Mouse (Mus musculus) kidney, embryonic 16.5 days (tissue): ENCODE data around the gene Tmcc3. TPM values are rescaled to one million over a fixed set of nuclear protein-coding genes. Genes with fewer than 3 reads are reported as not detected.

Source experiments
- ATAC-seq: fragments of 200-750 bp; cut with Nextera tagmentation; 2 replicates; pipeline ENCODE4 v1.8.0; 2017; ENCODE audit warnings: moderate TSS enrichment; ENCODE audit not compliant: low FRiP score, low TSS enrichment
- H3K27ac ChIP-seq: fragments of 300-500 bp; sonication (generic); 2 replicates; pipeline ENCODE4 v1.5.1; 2014; ENCODE audit warnings: low read length
- H3K27me3 ChIP-seq: fragments of 300-500 bp; sonication (generic); 2 replicates; pipeline ENCODE4 v1.6.1; 2014; ENCODE audit warnings: low read length, control low read depth, mixed read lengths; ENCODE audit not compliant: insufficient read depth
- H3K36me3 ChIP-seq: fragments of 300-500 bp; sonication (generic); 2 replicates; pipeline ENCODE4 v1.6.1; 2014; ENCODE audit warnings: low read length, control low read depth, mixed read lengths; ENCODE audit not compliant: insufficient read depth
- H3K4me1 ChIP-seq: fragments of 300-500 bp; sonication (generic); 2 replicates; pipeline ENCODE4 v1.6.1; 2014; ENCODE audit warnings: low read length, control low read depth, mixed read lengths; ENCODE audit not compliant: insufficient read depth
- H3K4me2 ChIP-seq: fragments of 300-500 bp; sonication (generic); replicated peaks from 2 replicates; pipeline ENCODE4 v1.6.1; 2014; ENCODE audit warnings: low read depth, low read length
- H3K4me3 ChIP-seq: fragments of 300-500 bp; sonication (generic); 2 replicates; pipeline ENCODE4 v1.5.1; 2014; ENCODE audit warnings: mild to moderate bottlenecking, low read length
- H3K9ac ChIP-seq: fragments of 300-500 bp; sonication (generic); replicated peaks from 2 replicates; pipeline ENCODE4 v1.6.1; 2014; ENCODE audit warnings: low read length
- H3K9me3 ChIP-seq: fragments of 300-500 bp; sonication (generic); 2 replicates; pipeline ENCODE4 v1.6.1; 2016; ENCODE audit warnings: low read length, control low read depth
- WGBS: fragments of 180-500 bp; shearing (Covaris S2); extraction: QIAGEN DNeasy Blood & Tissue Kit; methylation state at CpG from one replicate; pipeline ENCODE4 v1.1.7; 2014; 5-methylcytosine and 5-hydroxymethylcytosine counted together
- polyA plus RNA-seq: library from polyadenylated mRNA; unstranded; fragments of >200 nt; fragmentation: Nextera tagmentation; extraction: Ambion mirVana; gene quantifications from 2 replicates; pipeline ENCODE4 v1.2.1, GENCODE M21; 2015

Tmcc3 gene
- polyA plus RNA-seq, 1 experiment from 2014 or later: 8.0 TPM

DNA sequence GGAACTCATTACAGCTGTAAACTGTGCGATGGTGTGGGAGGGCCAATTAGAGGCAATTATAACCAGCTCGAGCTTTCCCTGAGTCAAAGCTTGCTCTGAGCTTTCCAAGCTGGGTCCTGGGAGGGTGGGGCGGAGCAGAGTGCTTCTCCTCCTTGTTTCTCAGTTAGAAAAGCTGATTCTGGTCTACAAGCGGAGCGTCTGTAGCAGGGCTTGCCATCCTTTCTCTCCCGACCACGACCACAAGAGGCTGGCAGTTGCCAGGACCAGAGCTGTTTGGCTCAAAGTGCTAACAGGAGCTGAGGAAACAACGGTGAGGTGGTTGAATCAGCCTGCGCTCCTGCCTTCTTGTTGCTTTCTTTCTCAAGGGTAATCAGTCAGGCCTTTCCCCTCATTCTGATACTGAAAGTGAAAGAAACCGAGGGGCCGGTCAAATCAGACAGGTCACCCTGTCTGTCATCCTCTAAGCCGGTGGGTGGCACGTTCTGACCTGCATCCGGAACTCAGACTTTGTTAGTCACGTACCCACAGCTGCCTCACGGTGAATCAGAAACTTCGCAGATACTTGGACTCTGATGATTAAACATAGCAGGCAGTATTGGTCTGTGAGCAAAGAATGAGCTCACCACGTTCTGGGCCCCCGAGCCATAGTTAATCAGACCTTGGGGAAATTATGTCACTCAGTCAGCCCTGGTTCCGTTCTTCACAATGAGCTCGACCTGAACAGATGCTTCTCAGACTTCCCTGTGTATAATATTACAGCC is 233.7 kb downstream of the Tmcc3 start:
- peak overlapping the region; percentile 52 for H3K4me2 ChIP-seq
- H3K27me3 ChIP-seq: no peaks in the 10 kb centered on the region
- H3K9me3 ChIP-seq: peaks cover 5% of the 10 kb centered on the region; the same call in 1 of the 2 replicates
- H3K9ac ChIP-seq: peak overlapping the region; percentile 52
- WGBS: 21% methylated on average over 21 of the region's 21 CpGs
- H3K4me3 ChIP-seq: peak overlapping the region; percentile 31
- peak overlapping the region; percentile 14 for H3K27ac ChIP-seq
- peaks cover 23% of the 10 kb centered on the region for H3K4me1 ChIP-seq
- peak; percentile 62 for ATAC-seq
- H3K36me3 ChIP-seq: no peaks in the 10 kb centered on the region

DNA sequence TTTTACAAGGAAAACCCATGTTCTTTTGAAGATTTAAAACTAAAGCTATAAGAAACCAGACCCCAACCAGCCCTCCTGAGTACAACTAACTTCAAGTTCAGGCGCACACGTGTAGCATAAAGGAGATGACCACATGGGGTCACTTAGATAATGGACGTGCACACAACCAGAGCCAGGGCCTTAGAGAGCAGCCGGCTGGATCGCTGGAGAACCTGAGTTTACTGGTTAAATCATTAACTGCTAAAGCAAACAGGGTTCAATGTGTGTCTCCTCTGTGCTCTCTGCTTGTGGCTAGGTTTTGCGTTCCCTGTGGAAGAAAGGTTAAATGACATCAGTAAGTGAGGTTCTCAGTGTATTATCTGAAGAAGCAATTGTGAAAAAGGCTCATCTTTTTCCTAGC is 234.9 kb downstream of the Tmcc3 start:
- Histone ChIP-seq H3K4me1 (peaks cover 23% of the 10 kb centered on the region), H3K27me3 (no peaks in the 10 kb centered on the region), H3K4me3 (no peak overlapping the region), H3K9me3 (no peaks in the 10 kb centered on the region), H3K4me2 (no peak overlapping the region), H3K36me3 (no peaks in the 10 kb centered on the region), H3K9ac (no peak overlapping the region), H3K27ac (peak overlapping the region; percentile 41; the same call in 1 of the 2 replicates)
- peak; percentile 76 for ATAC-seq
- 59% methylated on average over 6 of the region's 6 CpGs for WGBS

DNA sequence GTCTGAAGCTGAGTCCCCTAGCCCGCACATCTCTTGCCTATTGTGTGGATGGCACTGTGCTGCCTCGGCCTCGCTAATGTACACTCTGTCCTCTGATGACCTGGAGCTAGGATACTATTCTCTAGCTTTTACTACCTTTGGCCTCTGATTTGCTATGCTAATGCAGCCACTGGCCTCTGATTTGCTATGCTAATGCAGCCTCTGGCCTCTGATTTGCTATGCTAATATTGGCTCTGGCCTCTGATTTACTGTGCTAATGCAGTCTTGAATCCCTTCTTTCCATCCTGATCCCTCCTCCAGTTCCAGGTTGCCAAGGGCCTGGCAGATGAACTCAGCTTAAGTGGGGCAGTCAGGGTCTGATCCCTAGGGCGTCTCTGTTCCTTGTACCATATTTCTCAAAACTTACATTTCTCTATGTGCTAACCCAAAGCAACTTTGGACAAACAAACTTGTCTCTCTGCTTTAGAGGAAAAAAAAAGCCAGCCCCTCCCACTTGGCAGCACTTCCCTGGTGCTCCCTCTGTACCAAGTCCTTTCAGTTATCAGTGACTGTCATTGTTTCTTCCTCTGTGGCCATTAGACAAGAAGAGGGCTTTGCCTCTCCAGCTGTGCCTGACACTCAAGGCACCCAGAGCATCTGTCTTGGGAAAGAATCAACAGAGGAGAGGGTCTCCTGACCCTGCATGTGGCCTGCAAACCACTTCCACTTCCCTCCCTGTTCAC is 237.9 kb downstream of the Tmcc3 start:
- H3K4me1 ChIP-seq: peaks cover 17% of the 10 kb centered on the region
- WGBS: 64% methylated on average over 4 of the region's 4 CpGs

DNA sequence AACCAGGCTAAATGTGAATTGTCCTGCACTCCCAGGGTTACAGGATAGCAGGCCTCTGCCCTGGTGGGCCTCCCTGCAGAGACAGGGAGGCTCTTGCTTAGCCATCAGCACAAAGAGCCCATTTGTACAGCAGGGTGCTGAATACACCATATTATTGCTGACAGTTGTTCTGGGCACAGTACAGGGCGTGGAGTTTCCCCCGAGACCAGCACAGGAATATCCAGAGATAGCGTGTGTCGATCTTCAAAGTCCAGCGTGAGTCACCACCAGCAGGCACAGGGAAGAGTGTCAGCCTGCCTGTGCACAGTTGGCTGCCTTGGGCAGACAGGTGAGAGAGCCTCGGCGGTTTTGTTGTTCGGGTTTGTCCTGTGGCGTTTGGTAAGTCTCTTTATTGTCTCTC is 238.9 kb downstream of the Tmcc3 start:
- Histone ChIP-seq H3K27ac (no peak overlapping the region), H3K9me3 (no peaks in the 10 kb centered on the region), H3K4me2 (no peak overlapping the region), H3K4me3 (no peak overlapping the region), H3K4me1 (peaks cover 7% of the 10 kb centered on the region), H3K27me3 (no peaks in the 10 kb centered on the region), H3K9ac (no peak overlapping the region), H3K36me3 (no peaks in the 10 kb centered on the region)
- ATAC-seq: no peak
- WGBS: 63% methylated on average over 9 of the region's 9 CpGs

More for the DNA sequence above, 237.9 kb downstream of the Tmcc3 start:
- Histone ChIP-seq H3K36me3 (no peaks in the 10 kb centered on the region), H3K9ac (no peak overlapping the region), H3K27me3 (no peaks in the 10 kb centered on the region), H3K4me2 (no peak overlapping the region), H3K9me3 (no peaks in the 10 kb centered on the region), H3K27ac (no peak overlapping the region), H3K4me3 (no peak overlapping the region)
- no peak for ATAC-seq

DNA sequence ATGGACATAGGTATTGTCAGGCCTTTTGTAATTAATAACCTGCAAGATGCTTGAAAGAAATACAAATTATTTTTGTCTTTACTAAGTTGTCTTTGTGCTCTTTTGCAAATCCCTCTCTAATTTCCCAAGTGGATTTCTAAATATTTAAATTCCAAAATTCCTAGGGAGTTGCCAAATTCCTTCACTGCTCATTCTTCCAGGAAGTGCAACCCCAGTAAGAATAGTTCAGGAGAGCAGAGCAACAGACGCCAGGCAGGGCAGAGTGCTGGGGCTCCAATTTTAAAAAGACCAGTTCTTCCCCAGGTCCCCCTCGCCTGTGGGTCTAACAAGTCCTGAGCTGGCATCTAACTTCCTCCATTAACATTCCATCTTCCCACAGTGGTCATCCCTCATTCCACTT is 239.3 kb downstream of the Tmcc3 start:
- 32% methylated on average over 2 of the region's 2 CpGs for WGBS
- Histone ChIP-seq H3K4me1 (0 out of 2 replicates have a peak, but pooled peaks cover 4% of the 10 kb centered on the region), H3K27ac (no peak overlapping the region), H3K4me3 (no peak overlapping the region), H3K4me2 (no peak overlapping the region), H3K27me3 (no peaks in the 10 kb centered on the region), H3K9me3 (no peaks in the 10 kb centered on the region), H3K36me3 (no peaks in the 10 kb centered on the region), H3K9ac (no peak overlapping the region)
- ATAC-seq: no peak

DNA sequence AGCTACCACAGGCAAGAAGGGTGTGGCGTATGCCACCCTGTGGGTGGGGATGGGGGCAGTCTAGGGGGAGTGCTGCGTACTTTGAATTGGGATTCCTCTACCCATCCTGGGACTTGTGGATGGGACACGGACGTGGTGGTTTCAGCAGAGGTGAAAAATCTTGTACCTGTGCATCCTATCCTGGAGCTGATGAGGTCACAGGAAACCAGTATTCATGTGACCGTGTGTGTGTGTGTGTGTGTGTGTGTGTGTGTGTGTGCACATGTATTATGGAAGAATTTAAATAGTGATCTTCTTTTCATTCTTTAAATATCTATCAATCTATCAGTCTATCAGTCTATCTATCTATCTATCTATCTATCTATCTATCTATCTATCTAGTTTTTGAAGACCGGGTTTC is 239.8 kb downstream of the Tmcc3 start:
- Histone ChIP-seq H3K9me3 (no peaks in the 10 kb centered on the region), H3K4me1 (0 out of 2 replicates have a peak, but pooled peaks cover 4% of the 10 kb centered on the region), H3K27ac (no peak overlapping the region), H3K4me2 (no peak overlapping the region), H3K4me3 (no peak overlapping the region), H3K9ac (no peak overlapping the region), H3K27me3 (no peaks in the 10 kb centered on the region), H3K36me3 (no peaks in the 10 kb centered on the region)
- no peak for ATAC-seq
- 81% methylated on average over 6 of the region's 6 CpGs for WGBS

DNA sequence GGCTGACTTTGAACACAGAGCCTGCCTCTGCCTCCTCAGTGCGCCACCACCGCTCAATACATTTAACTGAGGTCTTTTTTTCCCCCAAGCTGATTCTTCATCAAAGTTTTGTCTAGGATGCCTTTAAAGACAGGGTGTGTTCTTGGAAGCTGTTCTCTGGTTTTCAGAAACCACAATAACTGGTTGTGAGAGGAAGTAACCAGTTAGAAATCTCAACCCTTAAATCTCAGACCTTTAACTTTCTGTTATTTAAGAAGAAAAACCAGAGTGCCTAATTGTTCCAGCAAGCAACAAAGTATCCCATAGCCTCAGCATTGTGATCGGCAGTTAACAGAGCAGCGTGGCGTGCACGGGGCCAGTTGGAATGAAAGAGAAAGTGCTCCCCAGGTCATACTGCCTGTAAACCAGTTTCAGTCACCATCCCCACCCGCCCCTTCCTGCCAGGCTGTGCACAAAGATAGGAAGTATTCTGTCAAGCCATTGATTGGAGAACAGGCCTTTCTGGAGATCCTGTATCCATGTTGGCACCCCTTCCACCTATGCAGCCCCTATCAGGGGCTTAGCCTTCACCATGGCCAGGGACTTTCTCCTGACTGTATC is 240.3 kb downstream of the Tmcc3 start:
- ATAC-seq: no peak
- H3K4me1 ChIP-seq: 0 out of 2 replicates have a peak, but pooled peaks cover under 1% of the 10 kb centered on the region
- H3K9ac ChIP-seq: no peak overlapping the region
- no peaks in the 10 kb centered on the region for H3K36me3 ChIP-seq
- H3K4me2 ChIP-seq: no peak overlapping the region
- no peaks in the 10 kb centered on the region for H3K9me3 ChIP-seq
- no peak overlapping the region for H3K4me3 ChIP-seq
- 72% methylated on average over 7 of the region's 7 CpGs for WGBS
- H3K27ac ChIP-seq: no peak overlapping the region
- no peaks in the 10 kb centered on the region for H3K27me3 ChIP-seq

DNA sequence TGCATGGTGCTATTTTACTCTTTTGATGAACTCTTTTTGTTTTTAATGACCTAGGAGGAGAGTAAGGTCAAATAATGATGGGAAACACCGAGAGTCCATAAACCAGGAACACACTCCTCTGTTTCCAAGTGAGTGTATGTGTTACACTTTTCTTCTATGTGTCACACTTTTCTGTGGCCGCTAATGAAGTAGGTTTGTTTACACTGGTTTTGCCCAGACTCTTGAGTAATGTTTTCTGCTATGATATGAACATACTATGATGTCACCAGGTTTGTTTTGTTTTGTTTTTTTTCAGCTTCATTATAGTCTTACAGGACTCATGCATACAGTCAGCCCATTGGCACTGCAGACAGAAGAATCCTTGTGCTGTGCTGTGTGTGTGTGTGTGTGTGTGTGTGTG is 243.6 kb downstream of the Tmcc3 start:
- H3K9me3 ChIP-seq: no peaks in the 10 kb centered on the region
- WGBS: 71% methylated on average over 2 of the region's 2 CpGs
- no peak overlapping the region for H3K4me3 ChIP-seq
- no peak overlapping the region for H3K27ac ChIP-seq
- ATAC-seq: no peak
- H3K4me1 ChIP-seq: peaks cover 18% of the 10 kb centered on the region
- H3K4me2 ChIP-seq: no peak overlapping the region
- no peak overlapping the region for H3K9ac ChIP-seq
- H3K36me3 ChIP-seq: no peaks in the 10 kb centered on the region
- no peaks in the 10 kb centered on the region for H3K27me3 ChIP-seq

DNA sequence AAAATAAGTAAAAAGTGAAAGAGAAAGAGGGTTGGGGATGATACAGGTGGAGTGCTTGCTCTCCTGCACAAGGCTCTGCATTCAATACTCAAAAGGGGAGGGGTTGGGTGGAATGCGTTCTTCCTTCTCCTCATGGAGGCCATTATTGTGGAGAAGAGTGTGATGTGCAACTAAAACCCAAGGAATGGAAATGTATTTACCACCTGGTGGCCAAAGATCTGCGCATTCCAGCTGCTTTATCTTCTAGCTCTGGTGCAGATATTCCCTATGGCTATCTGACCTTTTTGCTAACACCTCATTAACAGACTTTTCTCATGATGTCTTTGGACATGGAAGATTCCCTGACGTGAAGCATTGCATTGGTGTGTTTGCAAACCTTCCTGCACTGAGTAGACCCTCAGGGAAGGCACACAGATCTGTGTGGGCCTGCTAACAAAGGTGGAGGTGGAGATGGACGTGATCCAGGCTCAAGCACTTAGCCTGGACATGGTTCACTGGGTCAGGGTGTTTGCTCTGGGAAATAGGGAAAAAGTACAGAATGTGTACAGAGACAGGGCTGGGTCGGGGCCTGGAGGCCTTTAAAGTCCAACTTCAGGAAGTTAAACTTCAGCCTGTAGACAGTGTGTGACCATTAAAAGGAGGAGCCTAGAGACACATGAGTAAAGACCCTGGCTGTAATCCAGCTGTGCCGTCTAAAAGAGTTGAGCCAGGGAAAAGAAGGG is 245.8 kb downstream of the Tmcc3 start:
- peaks cover 18% of the 10 kb centered on the region for H3K4me1 ChIP-seq
- H3K4me3 ChIP-seq: no peak overlapping the region
- H3K9ac ChIP-seq: no peak overlapping the region
- H3K9me3 ChIP-seq: no peaks in the 10 kb centered on the region
- WGBS: 50% methylated on average over 6 of the region's 6 CpGs
- no peaks in the 10 kb centered on the region for H3K36me3 ChIP-seq
- no peaks in the 10 kb centered on the region for H3K27me3 ChIP-seq
- H3K27ac ChIP-seq: peak overlapping the region; percentile 65
- peak; percentile 91 for ATAC-seq
- no peak overlapping the region for H3K4me2 ChIP-seq
